Mouse (Mus musculus): ENCODE results near the gene Gm42791. TPM values are rescaled to one million over a fixed set of nuclear protein-coding genes. Genes with fewer than 3 reads are reported as not detected.

The Gm42791 gene
- polyA plus RNA-seq, 1 experiment from 2014 or later: 2.3 TPM

DNA sequence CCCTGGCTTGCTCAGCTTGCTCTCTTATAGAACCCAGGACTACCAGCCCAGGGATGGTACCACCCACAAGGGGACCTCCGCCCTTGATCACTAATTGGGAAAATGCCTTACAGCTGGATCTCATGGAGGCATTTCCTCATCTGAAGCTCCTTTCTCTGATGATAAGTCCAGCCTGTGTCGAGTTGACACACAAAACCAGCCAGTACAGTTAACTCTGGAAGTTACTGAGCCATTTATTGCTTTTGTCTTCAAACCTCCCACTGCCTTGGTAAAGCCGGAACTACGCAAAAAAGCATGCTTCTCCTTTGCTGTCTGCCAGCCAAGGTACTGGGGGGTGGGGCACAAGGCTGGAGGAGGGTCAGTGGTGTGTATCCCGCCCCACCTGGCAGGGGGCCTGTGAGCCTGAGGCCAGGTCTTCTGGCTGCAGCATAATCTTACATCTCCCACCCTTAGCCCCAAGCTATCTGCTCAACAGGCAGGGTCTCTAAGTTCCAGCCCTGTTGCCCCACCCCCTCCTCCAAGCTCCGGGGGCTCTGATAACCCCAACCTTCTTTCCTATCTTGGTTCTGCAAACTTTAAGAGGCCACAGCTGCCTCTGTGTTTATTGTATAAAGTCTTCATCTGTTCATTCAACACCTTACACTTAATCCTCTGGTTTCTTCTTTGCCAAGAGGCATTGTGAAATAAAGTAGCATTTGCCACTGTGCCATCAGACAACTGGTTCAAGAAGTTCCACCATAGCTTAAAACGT lies 59.7 kb downstream of the Gm42791 start:
- H3K9me3 ChIP-seq: peaks cover 7% of the 10 kb centered on the region; the same call in 1 of the 2 replicates
- H3K27me3 ChIP-seq (replicated peaks): no peaks in the 10 kb centered on the region
- WGBS: 39% methylated on average over 7 of the region's 7 CpGs
- peaks cover 5% of the 10 kb centered on the region for H3K4me1 ChIP-seq
- H3K27ac ChIP-seq (replicated peaks): no peak overlapping the region
- no peak for ATAC-seq (ENCODE audit: extremely low read depth, insufficient number of reproducible peaks, low FRiP score, low TSS enrichment)
- H3K9ac ChIP-seq: no peak overlapping the region
- H3K4me3 ChIP-seq: no peak overlapping the region
- no peaks in the 10 kb centered on the region for H3K36me3 ChIP-seq
- no peak overlapping the region for H3K4me2 ChIP-seq

DNA sequence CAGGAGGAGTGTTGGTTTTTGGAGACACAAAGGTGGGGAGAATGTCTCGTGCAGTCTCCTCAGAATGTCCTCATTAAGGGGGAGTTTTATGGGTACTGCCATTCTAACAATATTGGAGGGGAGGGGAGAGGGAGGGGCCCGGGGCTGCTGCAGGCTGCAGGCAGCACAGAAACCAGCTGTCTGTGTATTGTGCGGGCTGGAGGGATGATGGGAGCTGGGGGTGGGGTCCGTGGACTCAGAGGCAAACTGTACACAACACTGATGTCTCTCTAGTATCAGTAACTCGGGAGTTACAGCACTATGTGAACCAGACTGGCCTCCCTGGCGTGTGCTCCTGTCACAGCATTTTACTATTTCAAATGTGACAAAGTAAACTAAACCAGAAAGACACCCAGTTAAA lies 60.5 kb downstream of the Gm42791 start:
- WGBS: 68% methylated on average over 6 of the region's 6 CpGs
- Histone ChIP-seq H3K36me3 (no peaks in the 10 kb centered on the region), H3K9ac (no peak overlapping the region), H3K4me3 (no peak overlapping the region), H3K27me3 (replicated peaks) (no peaks in the 10 kb centered on the region), H3K27ac (replicated peaks) (no peak overlapping the region), H3K4me2 (no peak overlapping the region), H3K9me3 (peaks cover 7% of the 10 kb centered on the region; the same call in 1 of the 2 replicates), H3K4me1 (peaks cover 5% of the 10 kb centered on the region)
- ATAC-seq (ENCODE audit: extremely low read depth, insufficient number of reproducible peaks, low FRiP score, low TSS enrichment): no peak

DNA sequence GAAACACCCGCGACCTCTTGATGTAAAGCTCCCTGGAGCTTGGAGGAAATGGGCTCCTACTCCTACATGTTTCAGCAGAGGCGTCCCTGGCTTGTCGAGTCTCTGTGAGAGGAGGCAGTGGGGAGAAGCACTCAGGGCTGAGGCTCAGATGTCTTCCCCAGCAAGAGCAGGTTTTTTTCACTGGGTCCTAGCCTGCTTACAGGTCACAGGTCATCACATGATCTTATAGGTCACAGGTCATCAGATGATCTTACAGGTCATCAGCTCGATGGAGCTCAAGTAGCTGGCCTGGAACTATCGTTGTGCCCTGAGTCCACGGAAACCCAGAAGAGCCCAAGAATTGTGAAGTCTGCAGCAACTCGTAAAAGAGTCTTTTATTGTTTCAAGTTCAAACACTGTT lies 61.2 kb downstream of the Gm42791 start:
- Histone ChIP-seq H3K36me3 (no peaks in the 10 kb centered on the region), H3K4me2 (no peak overlapping the region), H3K4me3 (no peak overlapping the region), H3K4me1 (peaks cover 9% of the 10 kb centered on the region), H3K27ac (replicated peaks) (no peak overlapping the region), H3K27me3 (replicated peaks) (no peaks in the 10 kb centered on the region), H3K9me3 (peaks cover 7% of the 10 kb centered on the region; the same call in 1 of the 2 replicates), H3K9ac (no peak overlapping the region)
- no peak for ATAC-seq (ENCODE audit: extremely low read depth, insufficient number of reproducible peaks, low FRiP score, low TSS enrichment)
- WGBS: 66% methylated on average over 8 of the region's 8 CpGs

DNA sequence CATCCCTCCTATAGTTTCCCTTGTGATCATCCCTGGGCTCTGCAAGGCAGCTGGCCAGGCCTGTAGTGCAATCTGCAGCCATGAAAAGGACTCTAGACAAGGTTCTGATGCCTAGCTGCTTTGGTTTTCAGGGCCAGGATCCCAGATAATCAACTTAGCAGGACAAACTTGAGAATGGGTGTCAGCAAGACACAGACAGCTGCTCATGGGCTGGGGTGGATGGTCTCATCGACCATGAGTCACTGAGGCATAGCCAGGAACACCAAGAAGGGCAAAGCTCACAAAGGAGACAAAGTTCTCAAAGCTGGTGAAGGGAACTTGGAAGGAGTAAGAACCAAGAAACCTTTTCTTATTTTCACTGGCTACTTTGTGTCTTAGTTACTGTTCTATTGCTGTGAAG lies 63.6 kb downstream of the Gm42791 start:
- peaks cover 20% of the 10 kb centered on the region for H3K4me1 ChIP-seq
- H3K27ac ChIP-seq (replicated peaks): no peak overlapping the region
- peaks cover 4% of the 10 kb centered on the region for H3K36me3 ChIP-seq
- H3K4me3 ChIP-seq: no peak overlapping the region
- H3K4me2 ChIP-seq: no peak overlapping the region
- ATAC-seq (ENCODE audit: extremely low read depth, insufficient number of reproducible peaks, low FRiP score, low TSS enrichment): no peak
- H3K9me3 ChIP-seq: peaks cover 5% of the 10 kb centered on the region; the same call in 1 of the 2 replicates
- no peak overlapping the region for H3K9ac ChIP-seq
- WGBS: 90% methylated on average over 1 of the region's 1 CpGs
- H3K27me3 ChIP-seq (replicated peaks): no peaks in the 10 kb centered on the region

DNA sequence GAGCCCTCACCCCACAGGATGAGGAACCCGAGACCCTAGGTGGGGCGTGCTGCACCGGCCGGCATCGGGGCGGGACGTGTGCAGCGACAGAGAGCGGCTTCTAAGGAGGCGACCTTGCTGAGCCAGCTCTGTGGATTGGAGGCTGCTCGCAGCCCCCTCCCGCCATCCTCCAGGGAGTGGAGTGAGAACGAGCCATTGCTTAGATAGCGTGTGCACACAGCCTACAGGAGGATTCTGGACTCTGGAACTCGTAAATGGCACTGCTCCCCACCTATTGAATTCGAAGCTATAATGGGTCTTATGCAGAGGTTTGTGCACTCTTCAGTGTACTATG lies 65.9 kb downstream of the Gm42791 start, which contains the start of gene Katnal1:
Gene Katnal1, minus strand, starts transcription at position 205 of the 334 bp plus-strand sequence.
- peaks cover 22% of the 10 kb centered on the region for H3K4me1 ChIP-seq
- peaks cover 3% of the 10 kb centered on the region; the same call in 1 of the 2 replicates for H3K9me3 ChIP-seq
- H3K27ac ChIP-seq (replicated peaks): peak within 1 kb of the TSS; percentile 94
- H3K36me3 ChIP-seq: peaks cover 23% of the 10 kb centered on the region
- peak within 1 kb of the TSS; percentile 79 for H3K4me3 ChIP-seq
- H3K9ac ChIP-seq: peak within 1 kb of the TSS; percentile 91
- no peak for ATAC-seq (ENCODE audit: extremely low read depth, insufficient number of reproducible peaks, low FRiP score, low TSS enrichment)
- H3K27me3 ChIP-seq (replicated peaks): no peaks in the 10 kb centered on the region
- peak within 1 kb of the TSS; percentile 85 for H3K4me2 ChIP-seq
- under 1% methylated on average over 16 of the region's 16 CpGs for WGBS

DNA sequence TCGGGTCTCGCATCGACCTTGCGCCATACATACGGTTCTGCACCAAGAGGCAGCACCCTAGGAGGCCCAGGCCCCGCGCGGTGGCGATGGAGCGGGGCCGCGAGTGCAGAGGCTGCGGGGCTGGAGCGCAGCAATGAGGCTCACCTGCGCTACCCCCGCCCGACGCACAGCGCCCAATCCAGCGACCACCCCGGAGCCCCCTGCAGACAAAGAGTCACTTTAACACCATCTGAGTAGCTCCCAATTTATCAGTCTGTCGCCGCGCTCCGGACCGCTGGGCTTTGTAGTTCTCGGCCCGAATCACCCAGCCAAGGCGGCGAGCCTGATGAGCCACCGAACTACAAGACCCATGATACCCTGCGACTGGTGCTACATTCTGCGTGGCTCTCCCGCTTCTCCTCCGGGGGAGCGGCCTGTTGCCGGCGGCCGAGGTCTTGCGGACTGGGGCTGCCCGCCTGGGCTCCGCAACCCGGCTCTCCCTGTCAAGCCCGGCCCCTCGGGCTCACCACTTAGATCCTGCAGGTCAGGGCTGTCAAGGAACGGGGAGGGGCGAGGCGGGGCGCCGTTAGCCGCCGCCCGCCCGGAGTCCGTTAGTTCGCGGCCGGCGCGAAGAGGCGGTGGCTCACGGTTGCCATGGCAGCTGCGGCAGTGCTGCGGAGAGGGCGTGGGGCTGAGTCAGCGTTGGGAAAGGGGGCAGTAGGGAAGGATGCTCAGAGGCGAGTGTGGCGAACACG lies 66.4 kb downstream of the Gm42791 start:
- WGBS: under 1% methylated on average over 69 of the region's 69 CpGs
- peak overlapping the region; percentile 85 for H3K4me2 ChIP-seq

DNA sequence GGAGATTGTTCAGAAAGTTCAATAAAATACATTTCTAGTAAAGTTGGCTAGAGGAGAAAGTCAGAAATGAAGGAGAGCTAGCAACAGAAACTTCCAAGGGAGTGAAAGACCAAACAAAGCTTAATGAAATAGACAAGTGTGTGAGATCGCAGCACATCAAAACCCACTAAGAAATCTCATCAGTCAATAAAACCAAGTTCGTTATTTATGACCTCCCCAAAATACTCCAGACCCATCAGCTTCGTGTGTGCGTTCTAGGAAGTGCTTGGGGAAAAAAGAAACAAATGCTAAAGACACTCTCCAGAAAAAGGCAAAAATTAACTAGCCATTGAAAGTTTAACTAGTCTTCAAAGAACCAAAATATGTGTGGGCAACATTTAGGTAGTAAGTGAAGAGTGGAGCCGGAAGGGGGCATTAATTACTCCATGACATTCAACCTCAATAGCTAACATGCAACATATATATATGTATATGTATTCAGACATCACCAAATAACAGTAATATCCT lies 67.2 kb downstream of the Gm42791 start:
- Histone ChIP-seq H3K4me1 (peaks cover 22% of the 10 kb centered on the region), H3K27ac (replicated peaks) (peak overlapping the region; percentile 94)

More for the DNA sequence above, 66.4 kb downstream of the Gm42791 start:
- Histone ChIP-seq H3K4me1 (peaks cover 22% of the 10 kb centered on the region), H3K4me3 (peak overlapping the region; percentile 79), H3K36me3 (peaks cover 23% of the 10 kb centered on the region), H3K9ac (peak overlapping the region; percentile 91), H3K27ac (replicated peaks) (peak overlapping the region; percentile 94), H3K9me3 (peaks cover 3% of the 10 kb centered on the region; the same call in 1 of the 2 replicates), H3K27me3 (replicated peaks) (no peaks in the 10 kb centered on the region)
- ATAC-seq (ENCODE audit: extremely low read depth, insufficient number of reproducible peaks, low FRiP score, low TSS enrichment): peak; percentile 91

DNA sequence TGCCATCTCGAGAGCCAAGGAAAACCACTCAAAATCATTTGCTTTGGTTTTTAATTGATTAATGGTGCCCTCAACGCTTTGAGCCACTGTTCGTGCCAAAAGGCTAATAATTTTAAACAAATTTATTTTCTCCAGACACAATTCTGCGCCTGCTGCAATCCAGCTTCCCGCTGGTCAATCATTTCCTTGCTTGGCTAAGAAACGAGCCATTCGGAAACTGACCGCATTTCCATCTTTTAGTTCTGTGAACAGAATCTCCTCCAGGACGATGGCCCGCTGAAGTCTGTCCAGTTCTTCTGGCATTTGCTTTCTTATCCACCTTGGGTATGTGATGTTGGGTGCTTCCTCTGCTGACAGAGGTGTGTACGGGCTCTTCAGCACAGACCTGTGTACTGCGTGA lies 70.4 kb downstream of the Gm42791 start:
- 87% methylated on average over 12 of the region's 12 CpGs for WGBS
- Histone ChIP-seq H3K9me3 (no peaks in the 10 kb centered on the region), H3K9ac (no peak overlapping the region), H3K36me3 (peaks cover 37% of the 10 kb centered on the region), H3K27ac (replicated peaks) (no peak overlapping the region), H3K4me1 (peaks cover 22% of the 10 kb centered on the region), H3K27me3 (replicated peaks) (no peaks in the 10 kb centered on the region), H3K4me3 (no peak overlapping the region), H3K4me2 (no peak overlapping the region)
- no peak for ATAC-seq (ENCODE audit: extremely low read depth, insufficient number of reproducible peaks, low FRiP score, low TSS enrichment)

More for the DNA sequence above, 67.2 kb downstream of the Gm42791 start:
- H3K9ac ChIP-seq: peak overlapping the region; percentile 91
- ATAC-seq (ENCODE audit: extremely low read depth, insufficient number of reproducible peaks, low FRiP score, low TSS enrichment): no peak
- H3K4me3 ChIP-seq: peak overlapping the region; percentile 79
- 57% methylated on average over 5 of the region's 5 CpGs for WGBS
- H3K36me3 ChIP-seq: peaks cover 23% of the 10 kb centered on the region
- H3K4me2 ChIP-seq: peak overlapping the region; percentile 85
- H3K9me3 ChIP-seq: peaks cover 3% of the 10 kb centered on the region; the same call in 1 of the 2 replicates
- H3K27me3 ChIP-seq (replicated peaks): no peaks in the 10 kb centered on the region

DNA sequence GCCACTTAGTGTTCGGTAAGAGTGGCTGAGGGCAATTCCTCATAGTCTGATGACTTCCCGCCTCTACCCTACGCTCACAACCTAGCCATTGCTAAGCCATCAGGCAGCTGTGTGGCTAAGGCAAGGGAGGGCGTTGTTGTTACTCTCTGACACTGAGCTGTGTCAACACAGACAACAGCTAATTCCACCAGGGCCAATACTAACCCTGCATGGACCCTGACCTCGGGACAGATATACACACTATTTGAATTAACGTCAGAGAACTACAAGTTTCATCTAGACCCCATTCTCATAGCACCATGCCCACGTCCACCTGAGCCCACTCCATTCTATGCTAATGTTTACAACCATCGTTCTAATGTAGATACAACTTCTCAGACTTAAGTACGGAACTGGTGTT lies 70.9 kb downstream of the Gm42791 start:
- Histone ChIP-seq H3K9ac (no peak overlapping the region), H3K27me3 (replicated peaks) (no peaks in the 10 kb centered on the region), H3K4me2 (no peak overlapping the region), H3K27ac (replicated peaks) (no peak overlapping the region), H3K4me3 (no peak overlapping the region), H3K4me1 (peaks cover 18% of the 10 kb centered on the region), H3K9me3 (no peaks in the 10 kb centered on the region), H3K36me3 (peaks cover 42% of the 10 kb centered on the region)
- no peak for ATAC-seq (ENCODE audit: extremely low read depth, insufficient number of reproducible peaks, low FRiP score, low TSS enrichment)
- 84% methylated on average over 9 of the region's 9 CpGs for WGBS

DNA sequence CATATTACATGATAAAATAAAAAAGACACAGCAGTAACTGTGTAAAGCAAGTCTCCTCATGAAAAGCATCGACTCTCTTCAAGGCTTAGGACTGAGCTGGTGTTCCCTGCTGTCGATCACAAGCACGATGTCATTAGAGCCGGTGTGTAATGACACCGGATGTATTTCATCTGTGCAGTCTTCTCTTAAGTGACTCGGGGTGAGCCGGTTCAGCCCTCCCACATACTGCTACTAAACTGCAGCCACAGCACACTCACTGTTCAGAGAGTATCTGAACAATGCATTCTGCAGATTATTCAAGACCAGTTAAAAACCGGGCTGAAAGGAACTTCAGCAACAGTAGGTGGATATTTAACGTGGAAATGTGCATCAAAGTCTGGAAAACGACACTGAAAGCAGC lies 71.5 kb downstream of the Gm42791 start:
- Histone ChIP-seq H3K4me1 (peaks cover 18% of the 10 kb centered on the region), H3K27me3 (replicated peaks) (no peaks in the 10 kb centered on the region), H3K36me3 (peaks cover 49% of the 10 kb centered on the region), H3K4me3 (no peak overlapping the region), H3K4me2 (no peak overlapping the region), H3K9me3 (no peaks in the 10 kb centered on the region), H3K9ac (no peak overlapping the region), H3K27ac (replicated peaks) (no peak overlapping the region)
- 67% methylated on average over 10 of the region's 10 CpGs for WGBS
- no peak for ATAC-seq (ENCODE audit: extremely low read depth, insufficient number of reproducible peaks, low FRiP score, low TSS enrichment)

DNA sequence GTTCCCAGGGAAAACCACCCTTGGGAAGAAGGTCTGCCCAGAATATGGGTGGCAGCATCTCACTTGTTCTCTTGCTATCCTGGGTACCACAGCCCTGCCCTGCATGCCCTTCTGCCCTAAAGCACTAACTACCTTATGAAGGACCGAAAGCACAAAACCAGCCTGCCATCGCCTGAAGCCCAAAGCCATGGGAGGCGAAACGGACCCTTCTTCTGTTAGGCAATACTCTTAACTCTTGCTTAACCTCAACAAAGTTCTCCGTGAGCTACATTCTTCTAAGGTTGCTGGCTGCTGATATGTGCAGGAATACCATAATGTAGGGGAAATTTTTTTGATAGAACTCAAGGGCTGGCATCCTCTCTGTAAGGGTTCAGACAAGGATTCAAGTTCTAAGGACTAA lies 72.2 kb downstream of the Gm42791 start:
- Histone ChIP-seq H3K27ac (replicated peaks) (no peak overlapping the region), H3K4me1 (peaks cover 16% of the 10 kb centered on the region), H3K4me3 (no peak overlapping the region), H3K4me2 (no peak overlapping the region), H3K27me3 (replicated peaks) (no peaks in the 10 kb centered on the region), H3K36me3 (peaks cover 55% of the 10 kb centered on the region), H3K9me3 (no peaks in the 10 kb centered on the region), H3K9ac (no peak overlapping the region)
- ATAC-seq (ENCODE audit: extremely low read depth, insufficient number of reproducible peaks, low FRiP score, low TSS enrichment): no peak
- 87% methylated on average over 5 of the region's 5 CpGs for WGBS
